In the genomic region with DNA sequence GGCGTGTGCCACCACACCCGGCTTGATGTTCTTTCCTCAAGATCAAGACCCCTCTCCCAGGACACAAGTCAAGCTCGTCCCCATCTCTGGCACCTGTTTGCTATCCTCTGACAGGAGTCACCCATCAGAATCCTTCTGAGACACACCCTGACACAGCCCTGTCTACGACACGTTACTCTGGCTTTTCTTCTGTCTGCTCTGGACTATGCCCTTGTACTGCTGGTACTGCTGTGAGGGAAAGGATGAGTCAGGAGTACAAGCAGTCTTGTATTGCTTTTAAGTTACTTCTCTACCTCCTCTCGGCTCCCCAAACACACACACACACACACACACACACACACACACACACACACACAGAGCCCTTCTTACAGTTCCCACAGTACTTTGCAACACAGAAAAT, we compare ENCODE assay signal across 19 mouse cellular contexts. TPM values are rescaled to one million over a fixed set of nuclear protein-coding genes. Genes with fewer than 3 reads are reported as not detected.
DNase-seq lines count a peak whose midpoint lies in the region; ATAC-seq and TF ChIP-seq lines count a peak whose summit lies in the region.
"Had no signal": no experiment of that assay in that cellular context is flagged by ENCODE, and none has a peak within 500 bp of the region (broad histone marks: within the 10 kb centered on the region; RNA-seq: fewer than 3 reads in every experiment).

No protein-coding gene starts in this region.

- no peak overlapping the region for H3K9ac ChIP-seq in midbrain, embryonic 11.5 days (ENCODE audit: low read length)
- no peak overlapping the region for H3K9ac ChIP-seq in midbrain, postnatal 0 days (replicated peaks; ENCODE audit: low read length, poor library complexity, severe bottlenecking)
- H3K9ac ChIP-seq in intestine, embryonic 15.5 days = no peak overlapping the region
- H3K9ac ChIP-seq in stomach, postnatal 0 days (ENCODE audit: low read length) = no peak overlapping the region
- H3K9ac ChIP-seq: embryonic facial prominence, embryonic 12.5 days; forebrain, embryonic 15.5 days; hindbrain, embryonic 13.5 days had no signal

- 86% methylated on average over 6 of the region's 6 CpGs for WGBS in midbrain, embryonic 11.5 days
- 84% methylated on average over 6 of the region's 6 CpGs for WGBS in midbrain, postnatal 0 days
- WGBS in intestine, embryonic 15.5 days = 70% methylated on average over 6 of the region's 6 CpGs
- WGBS in stomach, postnatal 0 days = 76% methylated on average over 6 of the region's 6 CpGs

- H3K4me2 ChIP-seq in midbrain, embryonic 11.5 days = no peak overlapping the region
- H3K4me2 ChIP-seq in midbrain, postnatal 0 days (ENCODE audit: low read depth, low read length, poor library complexity, severe bottlenecking) = no peak overlapping the region
- H3K4me2 ChIP-seq in intestine, embryonic 15.5 days (replicated peaks) = no peak overlapping the region
- H3K4me2 ChIP-seq in stomach, postnatal 0 days (replicated peaks; ENCODE audit: low read depth) = no peak overlapping the region
- H3K4me2 ChIP-seq: embryonic facial prominence, embryonic 12.5 days; forebrain, embryonic 15.5 days; hindbrain, embryonic 13.5 days had no signal

- H3K36me3 ChIP-seq in midbrain, embryonic 11.5 days (ENCODE audit: control insufficient read depth, insufficient read depth, low read length) = no peaks in the 10 kb centered on the region
- H3K36me3 ChIP-seq in midbrain, postnatal 0 days (ENCODE audit: insufficient read depth, low read length) = no peaks in the 10 kb centered on the region
- no peaks in the 10 kb centered on the region for H3K36me3 ChIP-seq in intestine, embryonic 15.5 days
- H3K36me3 ChIP-seq in stomach, postnatal 0 days (ENCODE audit: control insufficient read depth, insufficient read depth, low read length) = no peaks in the 10 kb centered on the region
- H3K36me3 ChIP-seq: embryonic facial prominence, embryonic 12.5 days; forebrain, embryonic 15.5 days; hindbrain, embryonic 13.5 days had no signal

- H3K27me3 ChIP-seq in midbrain, embryonic 11.5 days (ENCODE audit: control insufficient read depth, insufficient read depth, low read length) = no peaks in the 10 kb centered on the region
- no peaks in the 10 kb centered on the region for H3K27me3 ChIP-seq in midbrain, postnatal 0 days (ENCODE audit: insufficient read depth, low read length)
- H3K27me3 ChIP-seq in intestine, embryonic 15.5 days (replicated peaks) = no peaks in the 10 kb centered on the region
- H3K27me3 ChIP-seq in stomach, postnatal 0 days (ENCODE audit: control insufficient read depth, insufficient read depth, low read length) = no peaks in the 10 kb centered on the region
- H3K27me3 ChIP-seq: embryonic facial prominence, embryonic 12.5 days; forebrain, embryonic 15.5 days; hindbrain, embryonic 13.5 days had no signal

- H3K9me3 ChIP-seq in midbrain, embryonic 11.5 days (ENCODE audit: control insufficient read depth, low read length) = no peaks in the 10 kb centered on the region
- no peaks in the 10 kb centered on the region for H3K9me3 ChIP-seq in midbrain, postnatal 0 days (ENCODE audit: low read length)
- H3K9me3 ChIP-seq in intestine, embryonic 15.5 days = no peaks in the 10 kb centered on the region
- H3K9me3 ChIP-seq in stomach, postnatal 0 days (ENCODE audit: control insufficient read depth, low read length) = no peaks in the 10 kb centered on the region
- H3K9me3 ChIP-seq: embryonic facial prominence, embryonic 12.5 days; forebrain, embryonic 15.5 days; hindbrain, embryonic 13.5 days had no signal

- DNase-seq in gastrocnemius, adult 2 months = no peak
- DNase-seq in gastrocnemius, postnatal 36 days = no peak
- DNase-seq in midbrain, embryonic 11.5 days (ENCODE audit: low spot score, missing footprints) = peak; percentile 10
- no peak for DNase-seq in midbrain, postnatal 0 days (ENCODE audit: low spot score)
- DNase-seq in stomach, postnatal 0 days (ENCODE audit: low spot score) = peak; percentile 14
- no peak for DNase-seq in embryo, embryonic 10 days (ENCODE audit: low spot score)
- DNase-seq: adrenal gland, postnatal 25 days; cerebellum, adult 2 months; gastrocnemius, postnatal 10 days; heart, postnatal 10 days; kidney, adult 18-20 months had no signal

- no peak overlapping the region for H3K4me3 ChIP-seq in gastrocnemius, adult 2 months
- no peak overlapping the region for H3K4me3 ChIP-seq in midbrain, embryonic 11.5 days (ENCODE audit: low read depth, low read length)
- H3K4me3 ChIP-seq in midbrain, postnatal 0 days (ENCODE audit: low read depth, low read length) = no peak overlapping the region
- no peak overlapping the region for H3K4me3 ChIP-seq in intestine, embryonic 15.5 days (replicated peaks)
- H3K4me3 ChIP-seq in stomach, postnatal 0 days (ENCODE audit: low read depth, low read length) = no peak overlapping the region
- H3K4me3 ChIP-seq: embryonic facial prominence, embryonic 12.5 days; forebrain, embryonic 15.5 days; hindbrain, embryonic 13.5 days had no signal

- TF ChIP-seq CTCF in gastrocnemius, adult 2 months (IDR thresholded peaks at IDR 0.05) = no peak
- TF ChIP-seq CTCF in midbrain, postnatal 0 days (IDR thresholded peaks at IDR 0.05) = no peak
- TF ChIP-seq CTCF in stomach, postnatal 0 days (IDR thresholded peaks at IDR 0.05; ENCODE audit: low read depth) = no peak

- H3K4me1 ChIP-seq in midbrain, embryonic 11.5 days (ENCODE audit: control insufficient read depth, insufficient read depth, low read length) = no peaks in the 10 kb centered on the region
- H3K4me1 ChIP-seq in midbrain, postnatal 0 days (ENCODE audit: insufficient read depth, low read length) = no peaks in the 10 kb centered on the region
- no peaks in the 10 kb centered on the region for H3K4me1 ChIP-seq in intestine, embryonic 15.5 days (replicated peaks)
- H3K4me1 ChIP-seq in stomach, postnatal 0 days (replicated peaks; ENCODE audit: control insufficient read depth, insufficient read depth) = no peaks in the 10 kb centered on the region

- ATAC-seq in midbrain, embryonic 11.5 days (ENCODE audit: low FRiP score) = no peak
- no peak for ATAC-seq in midbrain, postnatal 0 days (ENCODE audit: low FRiP score)
- peak; percentile 89 for ATAC-seq in intestine, embryonic 15.5 days
- ATAC-seq in stomach, postnatal 0 days (ENCODE audit: low FRiP score, low TSS enrichment) = peak; percentile 65; the same call in 1 of the 2 replicates
- ATAC-seq: forebrain, embryonic 15.5 days; hindbrain, postnatal 0 days had no signal

- intact Hi-C loops in gastrocnemius, adult 2 months (cut with DNase I) = loop anchor here (5.0 kb wide), 1 partner anchor 34 kb away; no protein-coding TSS in a partner anchor
- intact Hi-C loops in gastrocnemius, postnatal 36 days (cut with DNase I) = no loop called here

- TF ChIP-seq EP300 in stomach, postnatal 0 days (optimal IDR thresholded peaks at IDR 0.05) = no peak

- H3K27ac ChIP-seq in gastrocnemius, adult 2 months = peak overlapping the region; percentile 48; the same call in 1 of the 2 replicates
- no peak overlapping the region for H3K27ac ChIP-seq in midbrain, embryonic 11.5 days (ENCODE audit: low read depth, low read length)
- H3K27ac ChIP-seq in midbrain, postnatal 0 days (ENCODE audit: low read depth, low read length) = no peak overlapping the region
- no peak overlapping the region for H3K27ac ChIP-seq in intestine, embryonic 15.5 days
- no peak overlapping the region for H3K27ac ChIP-seq in stomach, postnatal 0 days (replicated peaks)
- H3K27ac ChIP-seq: embryonic facial prominence, embryonic 12.5 days; forebrain, embryonic 15.5 days; hindbrain, embryonic 13.5 days; hindbrain, postnatal 0 days had no signal

RNA-seq across cellular contexts. Expression of a gene that starts 39.5 kb away (rescaled TPM):
- total RNA-seq in gastrocnemius, adult 2 months (2021) = not detected
- not detected for total RNA-seq in gastrocnemius, postnatal 36 days (2021)
- 0.12 and 0.18 TPM in 2 replicates for polyA plus RNA-seq in midbrain, embryonic 11.5 days (2014; fragmentation: Nextera tagmentation; extraction: Ambion mirVana)
- total RNA-seq in midbrain, postnatal 0 days (2014; rRNA removed) = not detected in 2 replicates
- not detected in 2 replicates for polyA plus RNA-seq in midbrain, postnatal 0 days (2015; fragmentation: Nextera tagmentation; extraction: Ambion mirVana)
- not detected in 2 replicates for polyA plus RNA-seq in intestine, embryonic 15.5 days (2015; fragmentation: Nextera tagmentation; extraction: Ambion mirVana)
- polyA plus RNA-seq in stomach, postnatal 0 days (2015; fragmentation: Nextera tagmentation; extraction: Ambion mirVana) = not detected in 2 replicates
- total RNA-seq: common myeloid progenitor, adult 5-6 weeks; hematopoietic stem cell, adult 5-6 weeks; hindbrain, postnatal 0 days had no signal
- polyA plus RNA-seq: heart, embryonic 14.5 days had no signal

Comparison
In these comparisons a context has a peak if more than half of its experiments do, and no peak if none do; other contexts are left out.
1. DNase-seq: peak in midbrain, embryonic 11.5 days (single experiment) and stomach, postnatal 0 days (single experiment); none in gastrocnemius, adult 2 months (single experiment), gastrocnemius, postnatal 36 days (0 of 2), midbrain, postnatal 0 days (single experiment) and embryo, embryonic 10 days (single experiment).
2. ATAC-seq: peak in intestine, embryonic 15.5 days (single experiment) and stomach, postnatal 0 days (single experiment); none in midbrain, embryonic 11.5 days (single experiment) and midbrain, postnatal 0 days (single experiment).